ENCODE assay signal across 28 mouse cellular contexts in genomic region chr12:72811588-72811987, GRCm38 (mm10). TPM values are rescaled to one million over a fixed set of nuclear protein-coding genes. Genes with fewer than 3 reads are reported as not detected.
DNase-seq lines count a peak whose midpoint lies in the region; ATAC-seq and TF ChIP-seq lines count a peak whose summit lies in the region.
"Had no signal": no experiment of that assay in that cellular context is flagged by ENCODE, and none has a peak within 500 bp of the region (broad histone marks: within the 10 kb centered on the region; RNA-seq: fewer than 3 reads in every experiment).

No protein-coding gene starts in this region.

- no peaks in the 10 kb centered on the region for H3K36me3 ChIP-seq in hindbrain, embryonic 15.5 days
- H3K36me3 ChIP-seq in hindbrain, embryonic 14.5 days (replicated peaks; ENCODE audit: control insufficient read depth, insufficient read depth) = no peaks in the 10 kb centered on the region
- H3K36me3 ChIP-seq: embryonic facial prominence, embryonic 13.5 days; embryonic facial prominence, embryonic 15.5 days; forebrain, embryonic 10.5 days; forebrain, embryonic 12.5 days; G1E had no signal

- H3K4me1 ChIP-seq in hindbrain, embryonic 15.5 days (replicated peaks) = 0 out of 2 replicates have a peak, but pooled peaks cover 5% of the 10 kb centered on the region
- no peaks in the 10 kb centered on the region for H3K4me1 ChIP-seq in hindbrain, embryonic 14.5 days (replicated peaks; ENCODE audit: control insufficient read depth, insufficient read depth, low read length)
- H3K4me1 ChIP-seq: embryonic facial prominence, embryonic 13.5 days; embryonic facial prominence, embryonic 15.5 days had no signal

- TF ChIP-seq CTCF in brain, embryonic 14.5 days (IDR thresholded peaks at IDR 0.05; ENCODE audit: borderline replicate concordance, extremely low read depth, insufficient read depth, insufficient read length) = no peak

- no peak overlapping the region for H3K4me3 ChIP-seq in hindbrain, embryonic 15.5 days
- no peak overlapping the region for H3K4me3 ChIP-seq in hindbrain, embryonic 14.5 days (replicated peaks; ENCODE audit: low read length)
- H3K4me3 ChIP-seq: embryonic facial prominence, embryonic 13.5 days; embryonic facial prominence, embryonic 15.5 days; erythroblast, embryonic 14.5 days; forebrain, embryonic 10.5 days; forebrain, embryonic 12.5 days had no signal

- intact Hi-C loops in heart, postnatal 14 days (cut with DNase I) = no loop called here

- 75% methylated on average over 3 of the region's 3 CpGs for WGBS in hindbrain, embryonic 15.5 days
- 75% methylated on average over 3 of the region's 3 CpGs for WGBS in hindbrain, embryonic 14.5 days

- no peaks in the 10 kb centered on the region for H3K27me3 ChIP-seq in hindbrain, embryonic 15.5 days
- H3K27me3 ChIP-seq in hindbrain, embryonic 14.5 days (ENCODE audit: control insufficient read depth, insufficient read depth, low read length) = no peaks in the 10 kb centered on the region
- H3K27me3 ChIP-seq: CH12.LX; embryonic facial prominence, embryonic 13.5 days; embryonic facial prominence, embryonic 15.5 days; forebrain, embryonic 12.5 days; Patski had no signal

- 0 out of 2 replicates have a peak, but pooled peaks cover 5% of the 10 kb centered on the region for H3K9me3 ChIP-seq in hindbrain, embryonic 15.5 days
- peaks cover 19% of the 10 kb centered on the region for H3K9me3 ChIP-seq in hindbrain, embryonic 14.5 days (ENCODE audit: control insufficient read depth, low read length)
- H3K9me3 ChIP-seq: embryonic facial prominence, embryonic 15.5 days; G1E had no signal

- peak; percentile 70 for DNase-seq in heart, adult 11 months
- DNase-seq in heart, postnatal 14 days = no peak
- DNase-seq in hindbrain, embryonic 14.5 days (ENCODE audit: low spot score) = no peak
- DNase-seq in brain, embryonic 14.5 days (ENCODE audit: low read depth) = peak; percentile 13
- DNase-seq: adrenal gland, adult 8-10 months; adrenal gland, postnatal 14 days; adrenal gland, postnatal 36 days; B cell, adult 2 months; cerebellum, adult 11 months; cerebellum, adult 18-20 months; cerebellum, adult 8-10 months; cerebellum, adult 9-11 months; cerebellum, postnatal 14 days; cerebellum, postnatal 36 days; embryo, embryonic 11 days had no signal

- no peak overlapping the region for H3K4me2 ChIP-seq in hindbrain, embryonic 15.5 days
- H3K4me2 ChIP-seq in hindbrain, embryonic 14.5 days (replicated peaks) = no peak overlapping the region
- H3K4me2 ChIP-seq: embryonic facial prominence, embryonic 13.5 days; embryonic facial prominence, embryonic 15.5 days; forebrain, embryonic 12.5 days had no signal

- TF ChIP-seq POLR2A in brain, embryonic 14.5 days (IDR thresholded peaks at IDR 0.05; ENCODE audit: borderline replicate concordance, extremely low read depth, insufficient read depth, insufficient read length, poor library complexity, severe bottlenecking) = no peak

- no peak overlapping the region for H3K27ac ChIP-seq in hindbrain, embryonic 15.5 days (replicated peaks)
- H3K27ac ChIP-seq in hindbrain, embryonic 14.5 days = no peak overlapping the region
- H3K27ac ChIP-seq: embryonic facial prominence, embryonic 13.5 days; embryonic facial prominence, embryonic 15.5 days; forebrain, embryonic 10.5 days; forebrain, embryonic 12.5 days had no signal

- ATAC-seq in hindbrain, embryonic 15.5 days (ENCODE audit: low FRiP score, low read depth) = 0 out of 2 replicates have a peak, but pooled peaks have one; percentile 48
- no peak for ATAC-seq in hindbrain, embryonic 14.5 days (ENCODE audit: low FRiP score)
- ATAC-seq: activated CD4-positive, CD25-positive, alpha-beta regulatory T cell, adult 4 months; CD4-positive, CD25-positive, alpha-beta regulatory T cell, adult 4 months; forebrain, embryonic 14.5 days; forebrain, embryonic 16.5 days; Patski had no signal

- H3K9ac ChIP-seq in hindbrain, embryonic 15.5 days = no peak overlapping the region
- no peak overlapping the region for H3K9ac ChIP-seq in hindbrain, embryonic 14.5 days
- H3K9ac ChIP-seq: embryonic facial prominence, embryonic 13.5 days; embryonic facial prominence, embryonic 15.5 days; forebrain, embryonic 12.5 days had no signal

RNA-seq across cellular contexts. Expression of gene Ppm1a, which starts 54.3 kb away (rescaled TPM):
- total RNA-seq in heart, postnatal 14 days (2021) = 100 to 1,000 TPM; 203 to 208 TPM
- polyA plus RNA-seq in hindbrain, embryonic 15.5 days (2015; fragmentation: Nextera tagmentation; extraction: Ambion mirVana) = 63.0 and 70.9 TPM in 2 replicates
- polyA plus RNA-seq in hindbrain, embryonic 14.5 days (2014; fragmentation: Nextera tagmentation; extraction: Ambion mirVana) = 109 and 125 TPM in 2 replicates
- polyA plus RNA-seq in brain, embryonic 14.5 days (2012; rRNA removed) = 113 and 137 TPM in 2 replicates

Comparison
In these comparisons a context has a peak if more than half of its experiments do, and no peak if none do; other contexts are left out.
1. DNase-seq: peak in heart, adult 11 months (single experiment) and brain, embryonic 14.5 days (single experiment); none in heart, postnatal 14 days (0 of 2) and hindbrain, embryonic 14.5 days (single experiment).